Mouse (Mus musculus): ENCODE measurements around the gene Map4. TPM values are rescaled to one million over a fixed set of nuclear protein-coding genes. Genes with fewer than 3 reads are reported as not detected.
"Not testable (repeated sequence)": the region's sequence is repeated elsewhere in the genome, so short reads cannot be mapped to it uniquely, and the experiment has no call there.

The Map4 gene
- total RNA-seq, 4 experiments from 2014 or later = 568 to 629 (median 583) TPM

DNA sequence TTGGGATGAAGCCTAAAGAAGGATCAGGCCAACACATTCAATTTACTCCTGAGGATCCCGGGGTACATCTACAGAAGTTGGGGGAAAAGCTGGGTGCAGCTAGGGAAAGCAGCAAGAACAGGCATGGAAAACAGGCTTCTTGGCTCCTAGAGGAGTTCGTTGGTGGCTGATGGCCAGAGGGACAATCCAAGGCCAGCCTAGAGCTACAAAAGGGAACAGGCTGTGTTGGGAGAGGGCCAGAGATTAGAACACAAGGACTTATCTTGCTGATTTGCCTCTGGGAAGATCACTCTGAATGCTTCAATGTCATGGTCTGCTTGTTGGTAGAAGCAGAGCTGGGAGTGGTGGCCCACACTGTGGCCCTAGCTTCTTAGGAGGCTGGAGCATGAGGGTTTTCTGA is 13.3 kb upstream of the Map4 start:
- DNase-seq (ENCODE audit: low spot score in 2 of 2) = no peak

DNA sequence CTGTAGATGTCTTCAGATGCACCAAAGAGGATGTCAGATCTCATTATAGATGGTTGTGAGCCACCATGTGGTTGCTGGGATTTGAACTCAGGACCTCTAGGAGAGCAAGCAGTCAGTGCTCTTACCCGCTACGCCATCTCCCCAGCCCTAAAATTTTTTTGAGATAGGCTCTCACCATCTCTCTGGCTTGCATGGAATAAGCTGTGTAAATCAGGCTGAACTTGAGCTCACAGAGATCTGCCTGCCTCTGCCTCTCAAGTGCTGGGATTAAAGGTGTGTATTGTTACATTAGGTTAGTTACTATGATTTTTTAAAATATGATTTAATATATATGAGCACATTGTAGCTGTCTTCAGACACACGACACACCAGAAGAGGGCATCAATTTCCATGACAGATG is 2.1 kb upstream of the Map4 start:
- no peak for DNase-seq (ENCODE audit: low spot score in 2 of 2)

DNA sequence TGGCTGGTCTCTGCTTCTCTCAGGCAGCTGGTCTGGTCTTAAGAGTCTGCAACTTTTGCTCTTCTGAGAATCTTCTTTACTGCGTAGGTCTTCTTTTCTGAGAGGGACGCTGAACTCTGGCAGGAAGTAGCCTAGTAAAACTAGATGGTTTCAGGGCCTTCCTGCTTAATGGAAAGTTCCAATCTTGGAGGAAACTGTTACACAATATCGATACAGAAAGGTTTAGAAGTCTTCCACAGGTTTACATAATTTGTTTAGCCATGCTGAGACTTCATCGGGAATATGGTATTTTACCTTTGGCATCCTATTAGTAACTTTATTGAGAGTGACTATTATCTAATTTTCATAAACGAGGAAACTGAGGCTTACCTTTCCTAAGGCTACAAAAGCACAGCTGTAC is 1.2 kb upstream of the Map4 start:
- no peak for DNase-seq (ENCODE audit: low spot score in 2 of 2)

DNA sequence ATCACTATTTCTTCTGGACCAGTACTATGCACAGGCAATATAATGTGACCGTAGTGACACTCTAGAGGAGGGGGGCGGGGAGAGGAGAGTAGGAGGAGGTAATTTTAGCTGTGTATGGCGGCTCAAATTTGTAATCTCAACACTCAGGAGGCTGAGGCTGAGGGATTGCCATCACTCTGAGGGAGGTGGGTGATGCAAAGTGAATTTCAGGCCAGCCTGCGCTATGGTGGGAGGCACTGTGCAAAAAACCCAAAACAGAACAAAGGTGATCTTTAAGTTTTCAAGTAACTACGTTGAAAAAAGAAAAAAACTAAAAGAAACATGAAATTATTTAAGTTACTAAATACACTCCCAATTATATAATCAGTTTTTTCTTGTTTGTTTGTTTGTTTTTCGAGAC is 508 bp upstream of the Map4 start:
- no peak for DNase-seq (ENCODE audit: low spot score in 2 of 2)

DNA sequence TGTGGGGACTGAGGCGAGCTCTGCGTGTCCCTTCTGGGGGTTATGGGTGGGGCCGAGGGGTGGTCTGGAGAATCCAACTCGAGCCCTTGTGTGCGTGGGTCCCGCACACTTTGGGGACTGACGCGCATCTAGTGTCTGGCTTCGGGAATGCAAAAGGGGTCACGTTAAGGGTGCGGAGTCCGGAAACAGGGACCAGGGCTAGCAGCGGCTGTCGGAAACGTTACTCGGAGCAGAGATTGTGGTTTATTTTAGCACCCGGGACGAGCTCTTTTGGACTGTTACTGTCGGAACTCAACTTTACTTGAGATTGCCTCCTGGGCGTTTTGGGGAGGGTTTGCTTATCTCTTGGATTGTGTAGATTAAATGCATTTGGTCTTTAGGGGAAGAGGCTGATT is 1.1 kb downstream of the Map4 start:
- DNase-seq (ENCODE audit: low spot score in 2 of 2) = peak in 1 of 2 experiments; percentile 25

DNA sequence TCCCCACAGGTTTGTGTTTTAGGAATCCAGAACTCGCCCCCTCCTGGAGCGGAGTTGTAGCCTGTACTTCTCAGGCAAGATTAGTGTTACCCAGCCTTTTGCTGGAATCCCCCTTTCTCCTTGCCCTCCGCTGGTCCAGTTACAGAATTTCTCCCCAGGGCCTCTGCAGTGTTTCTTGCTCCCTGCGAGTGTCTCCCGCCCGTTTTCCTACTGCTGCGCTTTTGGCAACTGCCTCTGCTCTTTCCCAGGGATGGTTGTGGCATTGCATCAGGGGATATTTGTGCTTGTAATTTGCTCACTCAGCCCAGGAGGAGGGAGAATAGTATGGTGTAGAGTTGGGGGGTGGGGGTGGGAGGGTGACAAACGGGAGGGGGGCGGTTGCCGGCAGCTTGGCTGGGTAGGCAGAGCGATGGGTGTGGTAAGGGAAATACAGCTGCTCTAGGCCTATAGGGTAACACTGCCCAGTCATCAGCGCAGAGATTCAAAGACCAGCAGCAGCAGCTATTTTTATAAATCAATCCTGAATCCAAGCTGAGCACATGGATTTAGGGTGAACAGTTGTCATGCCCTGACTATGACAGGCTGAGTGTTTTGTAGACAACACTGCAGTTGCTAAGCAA is 1.6 kb downstream of the Map4 start:
- DNase-seq (ENCODE audit: low spot score in 2 of 2) = peak; percentile 41 to 46

DNA sequence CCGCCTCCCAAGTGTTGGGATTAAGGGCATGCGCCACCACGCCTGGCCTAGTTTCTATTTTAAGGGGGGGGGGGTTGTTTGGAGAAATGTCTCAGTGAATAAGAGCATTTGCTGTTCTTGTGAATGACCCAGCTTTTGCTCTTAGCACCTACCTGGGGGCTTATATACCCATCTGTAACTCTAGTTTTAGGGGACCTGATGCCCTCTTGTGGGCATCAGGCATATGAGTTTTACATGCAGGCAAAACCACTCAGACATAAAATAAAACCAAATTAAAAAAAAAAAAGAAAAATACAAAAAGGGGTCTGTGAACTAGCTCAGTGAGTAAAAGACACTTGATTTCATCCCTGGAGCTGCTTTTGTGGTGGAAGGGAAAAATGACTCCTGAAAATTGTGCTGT is 8.1 kb downstream of the Map4 start:
- DNase-seq (ENCODE audit: low spot score in 2 of 2) = no peak

DNA sequence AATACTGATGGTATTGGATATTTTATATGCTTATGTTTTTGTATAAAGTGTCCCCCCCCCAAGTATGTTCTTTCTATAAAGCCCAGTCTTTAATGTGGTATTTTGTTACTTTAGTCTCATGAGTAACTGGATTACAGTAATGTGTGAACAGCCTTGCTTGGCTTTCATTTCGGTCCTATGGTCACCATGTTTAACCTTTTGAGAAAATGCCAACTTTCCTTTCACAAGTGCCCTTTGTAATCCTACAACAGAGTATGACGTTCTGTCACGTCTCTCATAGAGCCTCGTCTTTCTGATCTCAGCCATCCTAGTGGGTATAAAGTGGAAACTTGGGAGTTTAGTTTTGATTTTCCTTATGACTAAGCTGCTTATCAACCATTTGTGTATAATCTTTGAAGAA is 11.5 kb downstream of the Map4 start:
- no peak for DNase-seq (ENCODE audit: low spot score in 2 of 2)

DNA sequence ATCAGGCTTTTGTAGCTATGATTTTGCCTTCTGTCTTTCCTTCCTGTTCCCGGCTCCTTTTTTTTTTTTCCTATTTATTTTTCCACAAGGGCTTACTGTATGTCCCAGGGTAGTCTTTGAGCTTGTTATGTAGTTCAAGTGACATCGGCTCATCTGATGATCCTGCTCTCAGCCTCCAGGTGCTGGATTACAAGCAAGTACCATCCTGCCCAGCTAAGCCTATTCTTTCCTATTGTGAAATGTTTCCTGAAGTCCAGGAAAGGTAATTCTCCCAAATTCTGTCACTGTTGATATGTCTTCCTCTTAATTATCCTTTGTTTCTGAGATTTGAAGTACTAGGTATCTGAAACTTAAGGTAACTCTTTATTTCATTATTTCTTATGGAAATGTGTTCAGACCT is 13.5 kb downstream of the Map4 start:
- DNase-seq (ENCODE audit: low spot score in 2 of 2) = no peak

DNA sequence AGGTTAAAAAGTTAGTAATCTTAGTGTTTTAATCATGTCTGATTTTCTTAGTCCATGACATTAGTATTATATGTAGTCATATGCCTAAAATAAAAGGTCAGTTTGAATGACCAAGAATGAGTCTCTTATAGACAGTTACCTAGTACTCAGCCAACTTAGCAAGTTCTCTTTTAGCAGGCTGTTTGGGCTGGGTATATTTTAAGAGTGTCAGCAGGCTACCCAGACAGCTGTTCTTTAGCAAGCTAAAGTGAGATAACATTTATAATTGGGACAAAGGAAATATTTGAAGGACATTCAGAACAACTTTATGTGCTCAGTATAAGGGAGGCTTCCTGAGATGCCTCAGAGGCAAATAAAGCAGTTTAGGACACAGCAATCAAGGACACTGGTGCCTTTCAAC is 17.3 kb downstream of the Map4 start:
- DNase-seq (ENCODE audit: low spot score in 2 of 2) = no peak

DNA sequence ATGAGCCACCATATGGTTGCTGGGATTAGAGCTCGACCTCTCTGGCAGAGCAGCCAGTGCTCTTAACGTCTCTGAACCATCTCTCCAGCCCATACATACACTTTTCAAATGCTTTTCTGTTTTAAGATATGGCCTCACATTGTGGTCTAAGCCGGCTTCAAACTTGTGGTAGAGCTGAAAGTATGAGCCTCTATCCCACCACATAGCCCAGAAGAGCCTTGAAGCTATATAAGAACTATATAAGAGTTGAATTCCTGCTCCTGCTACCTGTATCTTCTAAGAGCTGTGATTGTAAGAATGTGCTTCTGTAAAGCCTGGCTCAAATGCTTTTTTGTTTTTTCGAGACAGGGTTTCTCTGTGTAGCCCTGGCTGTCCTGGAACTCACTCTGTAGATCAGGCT is 18.5 kb downstream of the Map4 start:
- no peak for DNase-seq (ENCODE audit: low spot score in 2 of 2)

DNA sequence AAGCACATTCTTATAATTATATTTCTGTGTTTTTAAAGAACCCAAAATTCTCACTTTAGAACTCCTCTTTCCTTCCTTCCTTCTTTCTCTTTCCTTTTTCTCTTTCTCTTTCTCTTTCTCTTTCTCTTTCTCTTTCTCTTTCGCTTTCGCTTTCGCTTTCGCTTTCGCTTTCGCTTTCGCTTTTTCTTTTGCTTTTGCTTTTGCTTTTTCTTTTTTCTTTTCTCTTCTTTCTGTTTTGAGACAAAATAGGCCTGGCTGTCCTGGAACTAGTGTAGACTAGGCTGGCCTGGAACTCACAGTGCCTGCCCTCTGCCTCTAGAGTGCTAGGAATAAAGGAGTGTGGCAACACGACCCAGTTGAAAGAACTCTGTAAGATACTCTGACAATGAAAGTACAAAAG is 22.3 kb downstream of the Map4 start:
- DNase-seq (ENCODE audit: low spot score in 2 of 2) = no peak

DNA sequence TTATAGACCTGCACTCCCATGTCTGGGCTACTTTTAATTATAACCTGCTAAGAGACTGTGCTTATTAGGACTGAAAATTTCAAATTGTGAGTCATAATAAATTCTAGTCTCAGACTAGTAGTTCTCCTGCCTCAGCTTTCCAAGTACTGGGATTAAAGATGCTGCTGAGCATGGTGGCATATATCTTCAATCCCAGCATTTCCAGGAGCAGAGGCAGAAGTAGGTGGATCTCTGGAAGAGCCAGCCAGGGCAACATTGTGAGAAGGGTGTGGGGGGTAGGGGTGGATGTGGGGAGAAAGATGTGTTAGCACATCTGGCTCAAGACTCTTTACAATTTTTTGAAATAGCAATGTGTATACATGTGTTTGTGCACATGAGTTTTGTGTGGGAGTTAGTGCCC is 23.4 kb downstream of the Map4 start:
- no peak for DNase-seq (ENCODE audit: low spot score in 2 of 2)

DNA sequence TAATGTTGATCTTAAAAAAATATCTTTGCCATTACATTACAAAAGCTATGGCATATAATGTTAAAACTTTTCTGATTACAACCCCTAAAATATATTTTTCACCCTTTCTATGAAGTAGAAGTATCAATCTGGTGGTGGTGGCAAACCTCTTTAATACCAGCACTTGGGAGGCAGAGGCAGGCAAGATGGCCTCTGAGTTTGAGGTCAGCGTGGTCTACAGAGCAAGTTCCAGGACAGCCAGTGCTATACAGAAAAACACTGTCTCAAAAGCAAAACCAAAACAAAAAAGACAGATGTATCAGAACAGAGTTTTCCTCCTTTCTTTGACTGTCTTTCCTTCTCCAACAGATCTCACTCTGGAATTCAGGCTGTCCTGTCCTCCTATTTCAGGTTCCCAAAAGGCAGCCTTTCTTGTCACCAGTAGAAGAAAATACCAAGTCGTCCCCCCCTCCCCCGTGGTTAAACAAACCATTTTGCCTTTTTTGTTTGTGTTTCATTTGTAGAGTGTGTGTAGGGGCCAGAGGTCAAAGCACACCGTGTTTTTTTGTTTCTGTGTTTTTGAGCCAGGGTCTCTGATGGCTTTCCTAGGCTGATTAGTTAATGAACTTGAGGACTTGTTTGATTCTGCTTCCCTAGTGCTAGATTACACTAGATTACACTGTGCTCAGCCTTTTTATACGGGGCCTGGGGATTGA is 28.3 kb downstream of the Map4 start:
- DNase-seq (ENCODE audit: low spot score in 2 of 2) = no peak

DNA sequence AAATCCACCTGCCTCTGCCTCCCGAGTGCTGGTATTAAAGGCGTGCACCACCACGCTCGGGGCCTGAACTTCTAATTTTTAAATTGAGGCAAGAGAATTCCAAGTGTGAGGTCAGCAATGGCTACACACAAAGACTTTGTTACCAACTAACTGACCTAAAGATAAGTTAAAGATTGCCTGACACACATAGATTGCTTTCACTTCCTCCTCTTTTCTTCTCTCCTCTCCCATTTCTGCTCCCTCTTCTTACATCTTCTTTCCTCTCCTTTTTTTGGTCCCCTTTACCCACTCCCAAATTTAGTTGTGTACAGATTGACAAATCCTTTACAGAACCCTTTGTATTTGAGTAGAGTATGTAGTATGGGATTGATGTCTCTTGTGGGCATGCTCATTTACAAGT is 29.3 kb downstream of the Map4 start:
- DNase-seq (ENCODE audit: low spot score in 2 of 2) = no peak

DNA sequence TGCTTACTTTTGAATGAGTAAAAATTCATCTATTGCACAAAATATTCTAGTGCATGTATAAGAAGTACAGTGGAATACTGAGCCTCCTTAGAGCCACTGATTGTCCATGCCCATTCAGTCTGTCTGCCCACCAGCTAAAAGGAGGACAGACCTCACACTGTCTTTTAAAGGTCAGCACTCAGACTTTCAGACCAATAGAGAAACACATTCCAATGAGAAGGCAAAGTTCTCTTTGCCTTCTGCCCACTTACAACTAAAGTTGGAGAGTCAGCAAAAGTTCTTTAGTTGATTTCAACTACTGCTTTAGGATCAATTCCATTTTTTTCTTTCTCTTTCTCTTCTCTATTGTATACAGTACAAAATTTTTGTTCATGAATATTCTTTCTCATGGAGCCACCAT is 33.5 kb downstream of the Map4 start:
- no peak for DNase-seq (ENCODE audit: low spot score in 2 of 2)

DNA sequence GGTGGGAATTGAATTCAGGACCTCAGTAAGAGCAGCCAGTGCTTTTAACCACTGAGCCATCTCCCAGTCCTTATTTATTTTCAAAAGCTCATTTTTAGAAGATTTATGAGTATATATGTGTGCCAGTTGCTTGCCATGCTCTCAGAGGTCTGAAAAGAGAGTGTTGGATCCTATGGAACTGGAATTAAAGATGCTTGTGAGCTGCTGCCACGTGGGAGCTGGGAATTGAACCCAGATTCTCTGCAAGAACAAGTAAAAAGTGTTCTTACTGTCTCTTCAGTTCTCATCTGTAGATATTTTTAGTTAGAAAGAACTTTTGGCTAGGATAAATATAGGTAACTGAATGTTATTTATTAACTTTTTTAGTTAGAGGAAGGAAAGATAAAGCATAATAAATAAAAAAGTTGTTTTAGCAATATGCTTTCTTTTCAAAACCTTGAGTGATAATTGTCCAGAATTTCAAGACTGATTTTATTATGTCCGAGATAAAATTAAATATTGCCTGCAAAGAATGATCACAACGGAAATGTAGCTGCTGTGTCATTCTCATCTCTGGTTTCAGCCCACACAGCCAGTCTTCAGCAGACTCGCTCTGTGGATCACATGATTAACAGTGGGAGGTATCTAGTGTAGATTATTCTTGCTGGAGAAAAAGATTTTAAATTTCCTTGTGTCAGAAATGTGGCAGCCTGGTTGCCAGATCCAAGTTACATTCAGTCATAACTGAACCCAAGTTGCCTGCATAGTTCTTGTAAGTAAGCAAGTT is 37.3 kb downstream of the Map4 start:
- no peak for DNase-seq (ENCODE audit: low spot score in 2 of 2)

DNA sequence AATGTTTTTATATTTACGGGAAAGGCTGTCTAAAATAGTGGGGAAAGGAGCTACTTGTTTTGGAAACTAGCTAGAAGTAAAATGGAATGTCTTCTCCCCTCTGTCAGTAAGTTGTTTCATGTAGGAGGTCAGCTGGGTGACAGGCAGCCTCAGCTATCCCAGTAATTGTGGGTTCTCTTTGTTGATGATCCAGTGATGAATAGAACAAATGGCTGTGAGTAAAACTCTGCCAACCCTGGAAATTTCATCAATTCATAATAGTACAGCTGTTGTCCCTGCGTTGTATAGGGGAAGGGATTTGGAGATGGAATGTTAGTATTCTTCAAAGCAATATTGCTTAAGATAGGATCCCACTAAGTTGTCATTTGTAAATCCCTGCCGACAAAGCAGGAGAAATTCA is 37.9 kb downstream of the Map4 start:
- no peak for DNase-seq (ENCODE audit: low spot score in 2 of 2)

DNA sequence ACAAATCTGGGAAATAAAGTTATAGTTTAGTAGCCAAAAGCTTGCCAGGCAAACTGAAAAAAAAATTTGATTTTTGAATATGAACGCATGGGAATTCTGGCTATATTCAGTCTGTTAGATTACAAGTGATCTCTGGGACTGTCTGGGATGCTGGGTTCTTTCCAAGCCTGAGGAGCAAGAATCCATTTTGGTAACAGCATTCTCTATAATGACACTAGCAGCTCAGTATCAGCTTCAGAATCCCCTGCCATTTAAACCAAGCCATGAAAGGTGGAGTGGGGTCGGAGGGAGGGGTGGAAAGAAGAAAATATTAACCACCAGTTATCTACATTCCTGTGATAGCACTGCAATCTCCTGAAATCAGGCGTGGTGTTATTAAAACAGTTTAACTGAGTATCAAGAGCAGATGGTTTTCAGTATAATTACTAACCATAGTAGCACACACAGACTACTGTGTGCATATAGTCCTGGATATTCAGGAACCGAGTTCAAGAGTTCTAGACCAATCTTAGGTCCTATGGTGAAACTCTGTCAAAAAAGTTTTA is 38.6 kb downstream of the Map4 start:
- DNase-seq (ENCODE audit: low spot score in 2 of 2) = no peak

DNA sequence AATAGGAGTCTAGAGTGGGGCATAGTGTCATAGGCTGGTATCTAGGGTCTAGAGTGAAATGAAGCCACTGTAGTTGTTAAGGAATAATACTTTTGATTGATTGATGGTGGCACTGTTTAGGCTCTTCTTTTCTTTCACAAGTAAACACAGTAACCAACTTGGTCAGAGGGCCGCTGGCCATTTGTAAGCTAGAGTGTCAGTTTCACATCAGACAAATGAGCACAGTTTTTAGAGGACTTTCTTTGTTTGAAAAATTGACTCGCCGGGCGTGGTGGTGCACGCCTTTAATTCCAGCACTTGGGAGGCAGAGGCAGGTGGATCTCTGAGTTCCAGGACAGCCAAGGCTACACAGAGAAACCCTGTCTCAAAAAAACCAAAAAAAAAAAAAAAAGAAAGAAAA is 40.5 kb downstream of the Map4 start:
- not testable (repeated sequence) for DNase-seq (ENCODE audit: low spot score in 2 of 2)

DNA sequence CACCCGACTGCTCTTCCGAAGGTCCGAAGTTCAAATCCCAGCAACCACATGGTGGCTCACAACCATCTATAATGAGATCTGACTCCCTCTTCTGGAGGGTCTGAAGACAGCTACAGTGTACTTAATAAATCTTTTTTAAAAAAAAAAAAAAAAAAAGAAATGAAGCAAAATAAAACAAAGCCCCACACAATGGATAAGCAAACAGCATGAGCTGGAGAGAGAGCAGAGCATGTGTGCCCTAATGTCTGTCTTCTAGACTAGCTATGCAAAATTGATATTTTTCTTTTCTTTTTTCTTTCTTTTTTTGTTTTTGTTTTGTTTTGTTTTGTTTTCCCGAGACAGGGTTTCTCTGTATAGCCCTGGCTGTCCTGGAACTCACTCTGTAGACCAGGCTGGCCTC is 49.0 kb downstream of the Map4 start:
- DNase-seq (ENCODE audit: low spot score in 2 of 2) = not testable (repeated sequence)

DNA sequence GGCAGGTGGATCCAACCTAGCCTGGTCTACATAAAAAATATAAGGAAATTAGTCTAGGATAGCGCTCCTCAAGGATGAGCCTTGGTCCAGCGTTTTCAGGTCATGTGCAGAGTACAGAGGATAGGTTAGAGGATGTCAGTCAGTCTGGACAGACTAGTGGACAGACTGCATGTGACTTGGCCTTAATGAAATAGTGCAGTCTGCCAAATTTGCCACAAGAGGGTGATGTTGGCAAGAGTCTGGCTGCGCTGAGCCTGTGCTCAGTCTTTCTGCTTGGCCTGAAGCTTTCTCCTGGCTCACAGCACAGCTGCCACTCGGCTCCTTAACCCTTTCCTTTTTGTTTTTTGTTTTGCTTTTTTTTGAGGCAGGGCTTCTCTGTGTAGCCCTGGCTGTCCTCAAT is 54.2 kb downstream of the Map4 start:
- DNase-seq (ENCODE audit: low spot score in 2 of 2) = peak; percentile 75 to 78

DNA sequence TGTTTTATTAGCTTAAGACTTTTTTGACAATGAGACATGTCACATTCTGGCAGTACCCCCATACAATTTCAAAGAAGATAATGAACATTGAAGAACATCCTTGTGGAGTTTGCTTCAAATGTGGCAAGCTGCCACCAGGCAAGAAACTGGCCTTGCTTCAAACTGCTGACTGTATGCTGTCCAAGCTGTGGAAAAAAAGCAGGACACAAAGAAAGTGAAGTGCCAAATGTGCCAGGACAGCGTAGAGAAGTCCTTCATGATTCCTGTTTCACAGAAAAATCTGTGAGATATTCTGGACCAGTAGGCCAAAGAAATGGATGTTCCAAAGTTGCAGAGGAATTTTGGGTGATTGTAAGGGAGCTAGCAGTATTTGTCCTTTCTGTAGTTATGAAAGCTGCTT is 57.8 kb downstream of the Map4 start:
- peak in 1 of 2 experiments; percentile 37 for DNase-seq (ENCODE audit: low spot score in 2 of 2)
